Mouse (Mus musculus) forebrain, embryonic 14.5 days (tissue): Measurements from ENCODE around the gene Hoxb7. TPM values are rescaled to one million over a fixed set of nuclear protein-coding genes. Genes with fewer than 3 reads are reported as not detected.

Experiments
- ATAC-seq: fragments of 200-750 bp; cut with Nextera tagmentation; 2 replicates; pipeline ENCODE4 v1.8.0; 2017; ENCODE audit warnings: mild to moderate bottlenecking, moderate library complexity
- DNase-seq: peaks from one replicate; pipeline ENCODE4 v3.0.0-alpha.2; 2015; ENCODE audit warnings: low spot score
- H3K27ac ChIP-seq: fragments of 300-500 bp; sonication (generic); 2 replicates; pipeline ENCODE4 v1.5.1; 2014; ENCODE audit warnings: low read depth, mild to moderate bottlenecking, control low read depth, low read length, moderate library complexity
- H3K27me3 ChIP-seq: fragments of 300-500 bp; sonication (generic); replicated peaks from 2 replicates; pipeline ENCODE4 v1.6.1; 2014; ENCODE audit warnings: low read length, control low read depth, mixed read lengths; ENCODE audit not compliant: control insufficient read depth, insufficient read depth
- H3K36me3 ChIP-seq: fragments of 300-500 bp; sonication (generic); 2 replicates; pipeline ENCODE4 v1.6.1; 2014; ENCODE audit warnings: low read length, control low read depth; ENCODE audit not compliant: control insufficient read depth, insufficient read depth
- H3K4me1 ChIP-seq: fragments of 300-500 bp; sonication (generic); 2 replicates; pipeline ENCODE4 v1.6.1; 2014; ENCODE audit warnings: antibody characterized with exemption, low read length, control low read depth; ENCODE audit not compliant: control insufficient read depth, insufficient read depth
- H3K4me2 ChIP-seq: fragments of 300-500 bp; sonication (generic); 2 replicates; pipeline ENCODE4 v1.6.1; 2014; ENCODE audit warnings: mild to moderate bottlenecking, control low read depth, low read length
- H3K4me3 ChIP-seq: fragments of 300-500 bp; sonication (generic); 2 replicates; pipeline ENCODE4 v1.5.1; 2014; ENCODE audit warnings: low read depth, low read length, control low read depth
- H3K9ac ChIP-seq: fragments of 300-500 bp; sonication (generic); 2 replicates; pipeline ENCODE4 v1.6.1; 2014; ENCODE audit warnings: mild to moderate bottlenecking, low read length, control low read depth, moderate library complexity
- H3K9me3 ChIP-seq: fragments of 300-500 bp; sonication (generic); replicated peaks from 2 replicates; pipeline ENCODE4 v1.6.1; 2016; ENCODE audit warnings: low read length, control low read depth, mixed read lengths; ENCODE audit not compliant: control insufficient read depth
- WGBS: fragments of 180-500 bp; shearing (Covaris S2); extraction: QIAGEN DNeasy Blood & Tissue Kit; methylation state at CpG from one replicate; pipeline ENCODE4 v1.1.7; 2014; 5-methylcytosine and 5-hydroxymethylcytosine counted together
- microRNA counts: library from miRNA; unstranded; fragments of <30 nt; microRNA quantifications from one replicate; lab custom pipeline; 2016
- microRNA-seq: library from miRNA; unstranded; fragments of <30 nt; microRNA quantifications from one replicate; pipeline ENCODE4, GENCODE M21; 2016
- polyA plus RNA-seq: library from polyadenylated mRNA; unstranded; fragments of >200 nt; fragmentation: Nextera tagmentation; extraction: Ambion mirVana; gene quantifications from 2 replicates; pipeline ENCODE4 v1.2.1, GENCODE M21; 2014

The Hoxb7 gene
- polyA plus RNA-seq, 1 experiment from 2014 or later: not detected

GRCm38 (mm10) chr11:96334998-96335397, 48.6 kb downstream of the Hoxb7 start:
- Histone ChIP-seq H3K9ac (no peak overlapping the region), H3K27ac (no peak overlapping the region), H3K4me3 (no peak overlapping the region), H3K27me3 (peaks cover 100% of the 10 kb centered on the region), H3K4me2 (no peak overlapping the region), H3K36me3 (no peaks in the 10 kb centered on the region), H3K9me3 (no peaks in the 10 kb centered on the region), H3K4me1 (no peaks in the 10 kb centered on the region)
- DNase-seq (no peak), ATAC-seq (no peak)
- 29% methylated on average over 3 of the region's 3 CpGs for WGBS

- WGBS: 0% methylated on average over 2 of the region's 2 CpGs
- no peak overlapping the region for H3K4me2 ChIP-seq
These were observed 50.2 kb downstream of the Hoxb7 start for GRCm38 (mm10) chr11:96336597-96336996.

GRCm38 (mm10) chr11:96337026-96337425, 50.6 kb downstream of the Hoxb7 start:
- Histone ChIP-seq H3K9ac (no peak overlapping the region), H3K27me3 (peaks cover 99% of the 10 kb centered on the region), H3K36me3 (no peaks in the 10 kb centered on the region), H3K27ac (no peak overlapping the region), H3K4me3 (no peak overlapping the region), H3K4me2 (no peak overlapping the region), H3K9me3 (no peaks in the 10 kb centered on the region), H3K4me1 (no peaks in the 10 kb centered on the region)
- under 1% methylated on average over 6 of the region's 6 CpGs for WGBS
- no peak for DNase-seq
- no peak for ATAC-seq

More at GRCm38 (mm10) chr11:96336597-96336996, 50.2 kb downstream of the Hoxb7 start:
- Histone ChIP-seq H3K4me3 (no peak overlapping the region), H3K27ac (no peak overlapping the region), H3K9me3 (no peaks in the 10 kb centered on the region), H3K27me3 (peaks cover 99% of the 10 kb centered on the region), H3K36me3 (no peaks in the 10 kb centered on the region), H3K9ac (no peak overlapping the region), H3K4me1 (no peaks in the 10 kb centered on the region)
- DNase-seq: no peak
- no peak for ATAC-seq

GRCm38 (mm10) chr11:96338957-96339855, 52.8 kb downstream of the Hoxb7 start:
- no peak overlapping the region for H3K4me3 ChIP-seq
- H3K27me3 ChIP-seq: peaks cover 98% of the 10 kb centered on the region
- no peak overlapping the region for H3K9ac ChIP-seq
- ATAC-seq: no peak
- H3K9me3 ChIP-seq: no peaks in the 10 kb centered on the region
- no peaks in the 10 kb centered on the region for H3K4me1 ChIP-seq
- H3K27ac ChIP-seq: no peak overlapping the region
- DNase-seq: no peak
- no peak overlapping the region for H3K4me2 ChIP-seq
- 12% methylated on average over 7 of the region's 7 CpGs for WGBS
- H3K36me3 ChIP-seq: no peaks in the 10 kb centered on the region

MicroRNAs encoded within 50 kb of the gene (microRNA counts, 519-probe panel; counts per million panel counts)
- 2,992 counts per million, percentile 24 among the panel's probes with 10 or more counts for microRNA mmu-miR-10a (lab: Ali Mortazavi, UCI)
- microRNA mmu-miR-196a (lab: Ali Mortazavi, UCI): not detected

Small RNAs within 50 kb of the gene (microRNA-seq; reads per million reads assigned to microRNA genes)
- gene Mir10a: 388 reads per million, percentile 73 among the genes with 10 or more reads in this experiment
- gene Mir196a-1: not detected

Other genes with a start within 250 kb of the Hoxb7 start
- gene Ube2z, start 221.2 kb upstream of the Hoxb7 start, polyA plus RNA-seq: 24.9 and 26.9 TPM in 2 replicates
- gene Atp5g1, start 211.0 kb upstream of the Hoxb7 start, polyA plus RNA-seq: 606 and 726 TPM in 2 replicates
- gene Calcoco2, start 174.7 kb upstream of the Hoxb7 start, polyA plus RNA-seq: 0.14 TPM in 1 of 2 replicates, not detected in the other
- 0.06 and 0.15 TPM in 2 replicates for gene Ttll6, start 152.8 kb upstream of the Hoxb7 start, polyA plus RNA-seq
- gene Hoxb13, start 92.3 kb upstream of the Hoxb7 start, polyA plus RNA-seq: not detected in 2 replicates
- not detected in 2 replicates for gene Hoxb9, start 15.2 kb upstream of the Hoxb7 start, polyA plus RNA-seq
- gene Hoxb8, start 4.7 kb upstream of the Hoxb7 start, polyA plus RNA-seq: not detected in 2 replicates
- gene Hoxb6, start 5.9 kb downstream of the Hoxb7 start, polyA plus RNA-seq: not detected in 2 replicates
- 0.15 TPM in 1 of 2 replicates, not detected in the other for gene Hoxb5, start 16.7 kb downstream of the Hoxb7 start, polyA plus RNA-seq
- gene Hoxb4, start 31.6 kb downstream of the Hoxb7 start, polyA plus RNA-seq: not detected in 2 replicates
- not detected in 2 replicates for gene Hoxb3, start 36.7 kb downstream of the Hoxb7 start, polyA plus RNA-seq
- gene Hoxb2, start 63.9 kb downstream of the Hoxb7 start, polyA plus RNA-seq: not detected in 2 replicates
- gene Hoxb1, start 79.1 kb downstream of the Hoxb7 start, polyA plus RNA-seq: not detected in 2 replicates
- gene Skap1, start 178.0 kb downstream of the Hoxb7 start, polyA plus RNA-seq: 2.4 and 2.8 TPM in 2 replicates